Mouse (Mus musculus) G1E-ER4 (cell line): ENCODE data around the gene Sptan1. TPM values are rescaled to one million over a fixed set of nuclear protein-coding genes. Genes with fewer than 3 reads are reported as not detected.

Experiments
- GATA1 ChIP-seq: IDR thresholded peaks from one replicate; pipeline ENCODE4 v1.8.0; 2012; ENCODE audit warnings: low read length, inconsistent platforms
- polyA plus RNA-seq: library from polyadenylated mRNA; stranded (reverse); fragments of >175 nt; gene quantifications from 2 replicates; pipeline ENCODE4 v1.2.3, GENCODE M21; 2012

The Sptan1 gene
- polyA plus RNA-seq: 3.4 and 4.7 TPM in 2 replicates

- no peak for TF ChIP-seq GATA1
These were observed at the start of gene Sptan1 for GRCm38 (mm10) chr2:29965250-29965843. Gene Sptan1 (plus strand): TSS chr2:29965560.

GRCm38 (mm10) chr2:29917621-29918020 lies 47.7 kb upstream of the Sptan1 start:
- TF ChIP-seq GATA1: no peak

- no peak for TF ChIP-seq GATA1
These were observed 43.3 kb upstream of the Sptan1 start for GRCm38 (mm10) chr2:29922011-29922410.

DNA sequence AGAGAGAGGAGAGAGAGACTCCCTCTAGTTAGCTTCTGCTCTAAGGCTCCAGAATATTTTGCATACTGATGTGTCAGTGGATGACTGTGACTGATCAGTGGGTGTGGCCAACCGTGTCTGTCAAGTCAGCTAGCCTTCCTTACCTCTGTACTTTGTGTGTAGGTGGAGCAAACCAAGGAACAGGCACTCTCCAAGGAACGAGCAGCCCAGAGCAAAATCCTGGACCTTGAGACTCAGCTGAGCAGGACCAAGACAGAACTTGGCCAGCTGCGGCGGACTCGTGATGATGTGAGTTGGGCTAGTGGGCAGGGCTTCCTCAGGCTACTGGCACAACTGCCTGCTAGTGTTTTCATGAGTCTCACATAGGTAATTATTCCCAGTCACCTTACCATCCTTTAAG lies 38.8 kb upstream of the Sptan1 start:
- no peak for TF ChIP-seq GATA1

- TF ChIP-seq GATA1: no peak
These were observed 34.9 kb upstream of the Sptan1 start for GRCm38 (mm10) chr2:29930506-29930905.

DNA sequence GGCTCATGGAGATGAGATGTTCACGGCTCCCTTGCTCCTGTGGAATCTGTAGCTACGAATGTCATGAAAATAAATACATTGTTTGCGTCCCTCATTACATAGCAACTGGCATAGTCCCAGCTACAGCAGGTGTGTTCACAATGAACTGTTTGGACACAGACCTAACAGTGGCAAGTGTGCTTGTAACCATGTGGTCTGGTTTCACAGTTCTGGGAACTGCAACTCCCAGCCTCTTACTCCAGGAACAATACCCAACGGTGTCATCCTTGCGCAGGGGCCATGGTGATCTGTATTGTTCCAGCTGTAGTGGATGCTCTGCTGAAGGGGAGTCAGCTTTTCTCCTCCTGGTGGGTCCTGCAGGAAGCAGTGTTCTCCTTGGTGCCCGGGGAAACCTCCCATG lies 34.2 kb upstream of the Sptan1 start:
- TF ChIP-seq GATA1: no peak

- TF ChIP-seq GATA1: no peak
These were observed 30.3 kb upstream of the Sptan1 start, which contains the start of gene Gle1 for GRCm38 (mm10) chr2:29934906-29935599. Gene Gle1 (plus strand): TSS chr2:29935426.

DNA sequence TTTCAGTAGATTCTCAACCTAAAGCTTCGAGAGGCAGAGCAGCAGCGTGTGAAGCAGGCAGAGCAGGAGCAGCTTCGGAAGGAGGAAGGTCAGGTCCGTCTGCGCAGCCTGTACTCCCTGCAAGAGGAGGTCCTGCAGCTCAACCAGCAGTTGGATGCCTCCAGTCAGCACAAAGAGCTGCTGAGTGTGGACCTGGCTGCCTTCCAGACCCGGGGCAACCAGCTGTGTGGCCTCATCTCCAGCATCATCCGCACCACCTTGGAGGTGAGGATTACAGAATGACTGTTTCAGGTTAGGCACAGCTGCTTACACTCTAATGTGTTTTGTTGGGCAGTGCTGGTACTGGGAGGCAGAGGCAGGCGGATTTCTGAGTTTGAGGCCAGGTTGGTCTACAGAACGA lies 25.3 kb upstream of the Sptan1 start:
- no peak for TF ChIP-seq GATA1

DNA sequence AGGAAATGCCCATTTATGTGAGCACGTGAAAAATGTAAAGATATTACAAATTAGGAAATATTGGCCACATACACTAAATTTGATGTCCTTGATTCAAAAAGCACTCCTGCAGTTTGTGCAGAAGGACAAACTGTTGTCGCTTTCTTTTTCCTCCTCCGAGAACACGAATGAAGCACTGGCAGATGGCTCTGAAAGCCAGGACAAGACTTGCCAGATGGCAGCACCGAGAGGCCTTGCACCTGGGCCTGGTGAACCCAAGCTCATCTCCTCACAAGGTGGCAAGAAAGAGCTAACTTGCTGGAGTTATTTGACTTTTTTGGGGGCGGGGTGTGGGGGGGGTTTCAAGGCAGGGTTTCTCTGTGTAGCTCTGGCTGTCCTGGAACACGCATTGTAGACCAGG lies 24.5 kb upstream of the Sptan1 start:
- no peak for TF ChIP-seq GATA1

- TF ChIP-seq GATA1: no peak
These were observed 20.6 kb upstream of the Sptan1 start for GRCm38 (mm10) chr2:29944723-29945122.

DNA sequence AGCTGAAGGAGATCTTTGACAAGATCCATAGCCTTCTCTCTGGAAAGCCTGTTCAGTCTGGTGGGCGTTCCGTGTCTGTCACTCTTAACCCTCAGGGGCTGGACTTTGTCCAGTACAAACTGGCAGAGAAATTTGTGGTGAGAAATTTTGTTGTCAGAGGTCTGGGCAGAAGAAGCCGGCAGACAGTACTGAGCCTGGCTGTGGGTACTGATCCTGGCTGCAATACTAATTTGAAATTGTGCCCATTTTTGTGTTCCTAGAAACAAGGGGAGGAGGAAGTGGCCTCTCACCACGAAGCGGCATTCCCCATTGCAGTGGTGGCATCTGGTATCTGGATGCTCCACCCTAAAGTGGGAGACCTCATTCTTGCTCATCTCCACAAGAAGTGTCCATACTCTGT lies 16.5 kb upstream of the Sptan1 start:
- TF ChIP-seq GATA1: no peak

- no peak for TF ChIP-seq GATA1
These were observed 4.1 kb upstream of the Sptan1 start for GRCm38 (mm10) chr2:29961246-29961645.

- TF ChIP-seq GATA1: no peak
These were observed 758 bp upstream of the Sptan1 start for GRCm38 (mm10) chr2:29964354-29965249.

- TF ChIP-seq GATA1: no peak
These were observed 546 bp downstream of the Sptan1 start for GRCm38 (mm10) chr2:29965906-29966305.

- no peak for TF ChIP-seq GATA1
These were observed 1.5 kb downstream of the Sptan1 start for GRCm38 (mm10) chr2:29966826-29967225.

- TF ChIP-seq GATA1: no peak
These were observed 2.4 kb downstream of the Sptan1 start for GRCm38 (mm10) chr2:29967768-29968167.
